Mouse (Mus musculus): ENCODE results near the gene Tbc1d5.

- TF ChIP-seq CTCF (conservative IDR thresholded peaks at IDR 0.05; ENCODE audit: low read length), result no peak
- no peak for TF ChIP-seq POU5F1 (IDR thresholded peaks at IDR 0.05; ENCODE audit: borderline replicate concordance, low read length)
These were observed 450.1 kb downstream of the Tbc1d5 start for GRCm38 (mm10) chr17:50729031-50729430.

All from E14TG2a.4 (cell line).